Mouse (Mus musculus) cerebellum, adult (tissue): ENCODE measurements at regions not wholly inside any gene's neighbourhood (a gene's known extent, or its start where the extent isn't known, plus 50 kb on each side); places are given as distances from the start of the nearest gene placed in this dataset.

Experiments used
- ATAC-seq: cut with Nextera tagmentation; 2 replicates; pipeline ENCODE4 v1.9.2; 2017; ENCODE audit warnings: mild to moderate bottlenecking, moderate library complexity, mixed read lengths; ENCODE audit not compliant: insufficient number of reproducible peaks, low FRiP score, low TSS enrichment

DNA sequence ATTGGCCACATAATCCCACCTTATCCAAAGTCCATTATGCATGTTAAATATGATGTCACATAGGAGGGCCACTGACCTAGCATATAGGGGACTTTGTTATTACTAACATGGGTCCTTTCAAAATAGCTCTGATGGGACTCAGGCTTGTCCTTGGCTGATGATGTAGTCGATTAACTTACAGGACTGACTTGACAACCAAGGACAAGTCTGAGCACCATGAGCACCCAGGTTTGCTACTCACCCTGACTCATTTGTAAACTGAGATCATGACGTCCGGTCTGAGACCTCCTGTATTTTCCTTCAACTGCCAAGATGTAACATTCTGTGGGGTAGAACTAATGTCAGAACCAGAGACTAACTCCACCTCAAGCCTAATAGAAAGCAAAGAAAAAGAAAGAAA is 159.3 kb upstream of the 4933402D24Rik start:
- no peak for ATAC-seq

DNA sequence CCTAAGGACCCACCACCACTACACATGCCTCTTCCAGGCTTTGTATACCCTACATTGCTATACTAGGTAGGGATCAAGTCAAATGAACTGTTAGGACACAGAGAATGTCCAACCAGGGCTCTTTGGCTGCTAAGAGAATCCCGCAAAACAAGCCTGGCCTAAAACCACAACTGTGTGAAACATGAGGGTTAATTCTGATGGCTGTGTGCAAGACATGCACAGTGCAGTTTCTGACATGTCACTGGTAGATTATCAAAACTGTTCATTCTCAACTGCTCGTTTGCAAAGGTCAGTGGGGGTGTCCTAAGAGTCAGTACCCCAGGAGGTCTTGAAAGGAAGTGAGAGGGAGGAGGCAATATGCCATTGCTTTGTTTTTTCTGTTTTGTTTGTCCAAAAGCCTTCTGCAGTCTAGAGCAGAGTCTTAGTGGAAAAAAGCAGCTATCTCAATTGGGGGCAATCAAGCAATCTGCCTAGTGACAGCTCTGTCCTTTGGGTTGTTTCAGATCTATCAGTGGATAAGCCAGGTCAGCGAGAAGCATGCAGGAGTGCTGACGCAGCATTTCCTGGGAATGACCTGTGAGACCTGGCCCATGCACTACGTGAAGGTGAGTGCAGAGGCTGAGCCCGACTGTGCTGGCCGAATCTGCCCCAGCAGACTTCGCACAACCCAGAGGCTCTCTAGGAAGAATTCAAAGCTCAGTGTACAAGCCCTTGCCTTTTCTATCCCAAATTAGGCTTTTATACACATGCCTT is 151.3 kb upstream of the 4933402D24Rik start:
- ATAC-seq = no peak

DNA sequence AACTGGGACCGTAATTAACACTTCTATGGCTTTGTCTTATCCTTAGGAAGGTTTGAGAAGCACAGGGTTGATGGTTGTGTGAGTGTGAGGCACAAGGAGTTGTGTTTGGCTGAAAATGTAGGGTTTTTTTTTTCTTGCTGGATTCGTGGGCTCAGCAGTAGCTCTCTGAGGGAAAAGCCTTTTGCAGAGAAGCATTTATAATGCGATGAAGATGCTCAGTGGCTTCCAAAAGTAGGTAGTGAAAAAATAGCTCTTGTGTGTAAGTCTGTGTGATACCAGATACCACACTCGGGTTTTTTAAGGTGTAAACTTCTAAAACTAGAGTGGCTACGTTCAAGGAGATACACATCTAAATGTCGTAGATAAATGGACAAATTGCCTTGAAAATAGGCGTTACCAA is 149.1 kb upstream of the 4933402D24Rik start:
- ATAC-seq = no peak

DNA sequence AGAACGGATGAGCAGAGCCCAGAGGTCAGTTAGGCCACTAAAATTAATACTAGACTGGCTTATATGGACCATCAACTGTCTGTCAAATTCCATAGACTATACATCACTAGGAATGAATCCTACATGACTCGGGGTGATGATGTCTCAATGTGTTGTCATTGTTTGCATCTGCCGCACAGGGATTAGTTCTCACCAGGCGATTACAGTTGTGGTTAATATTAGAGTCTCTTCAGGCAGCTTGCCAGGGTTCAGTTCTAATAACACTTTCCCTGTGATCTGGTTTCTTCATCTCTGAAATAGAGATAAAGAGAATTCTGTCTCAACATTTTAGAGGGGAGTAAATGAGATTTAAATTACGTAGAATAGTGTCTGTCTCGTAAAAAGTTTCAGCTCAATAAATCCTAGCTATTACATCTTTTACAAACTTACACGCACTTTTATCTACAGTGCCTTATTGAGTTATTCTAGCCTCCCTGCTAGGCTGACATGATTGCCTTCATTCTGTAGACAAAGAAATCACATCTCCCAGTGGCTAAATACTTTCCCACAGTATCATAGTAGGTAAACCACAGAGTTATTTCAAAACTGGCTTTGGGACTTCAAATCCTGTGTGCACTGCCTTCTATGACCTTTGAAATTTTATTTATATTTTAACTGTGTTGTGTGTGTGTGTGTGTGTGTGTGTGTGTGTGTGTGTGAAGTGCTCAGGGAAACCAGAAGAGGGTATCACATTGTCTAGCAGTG is 148.0 kb upstream of the 4933402D24Rik start:
- ATAC-seq = no peak

DNA sequence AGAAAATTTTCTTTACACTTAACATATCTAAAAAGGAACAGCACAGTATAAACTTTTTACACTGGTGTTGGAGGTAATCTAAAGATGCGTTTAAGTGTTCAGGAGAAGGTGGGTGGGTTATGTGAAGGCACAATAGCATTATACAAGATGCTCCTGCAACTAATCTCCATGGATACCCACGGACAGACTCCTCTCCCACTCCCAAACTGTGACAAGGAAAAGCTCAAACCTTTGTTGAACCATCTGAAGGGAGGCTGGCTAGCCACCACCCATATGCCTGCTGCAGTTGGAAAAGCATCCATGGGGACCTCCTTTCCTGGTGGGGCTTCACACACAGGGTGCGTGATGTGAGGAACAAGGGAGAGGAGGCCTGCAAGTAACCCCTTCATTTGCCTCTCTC is 141.7 kb upstream of the 4933402D24Rik start:
- no peak for ATAC-seq

DNA sequence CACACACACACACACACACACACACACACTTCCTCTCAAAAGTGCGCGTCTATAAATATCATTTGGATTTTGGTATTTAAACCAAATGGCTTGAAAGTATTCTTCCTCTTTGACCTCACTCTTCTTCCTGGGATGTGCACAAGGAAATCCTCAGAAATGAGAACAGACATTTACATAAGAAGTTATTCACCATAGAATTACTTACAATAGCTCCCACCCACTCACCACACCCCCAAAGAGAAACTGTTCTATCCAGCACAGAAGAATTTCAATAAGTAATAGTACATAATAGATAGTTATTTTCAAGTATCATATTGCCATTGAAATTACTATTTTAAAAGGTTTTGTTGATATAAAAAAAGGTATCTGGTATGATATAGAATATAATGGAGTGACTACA is 140.1 kb upstream of the 4933402D24Rik start:
- no peak for ATAC-seq

DNA sequence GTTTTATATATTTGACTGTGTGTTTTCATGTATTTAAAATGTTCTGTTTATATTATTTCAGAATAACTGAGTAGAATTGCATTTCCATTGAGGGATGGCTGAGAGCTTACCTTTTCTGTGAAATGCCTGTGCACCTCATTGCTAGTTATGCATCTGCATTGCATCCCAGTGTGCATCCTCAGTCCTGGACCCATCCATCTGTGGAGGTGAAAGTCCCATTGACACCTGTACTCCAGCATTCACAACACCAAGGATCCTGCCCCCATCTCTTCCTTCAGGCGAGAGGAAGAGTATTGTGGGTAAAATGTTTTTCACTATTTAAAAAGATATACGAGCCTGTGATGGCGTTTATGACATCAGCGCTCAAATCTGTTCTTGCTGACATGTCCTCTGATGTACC is 134.6 kb upstream of the 4933402D24Rik start:
- ATAC-seq = no peak

DNA sequence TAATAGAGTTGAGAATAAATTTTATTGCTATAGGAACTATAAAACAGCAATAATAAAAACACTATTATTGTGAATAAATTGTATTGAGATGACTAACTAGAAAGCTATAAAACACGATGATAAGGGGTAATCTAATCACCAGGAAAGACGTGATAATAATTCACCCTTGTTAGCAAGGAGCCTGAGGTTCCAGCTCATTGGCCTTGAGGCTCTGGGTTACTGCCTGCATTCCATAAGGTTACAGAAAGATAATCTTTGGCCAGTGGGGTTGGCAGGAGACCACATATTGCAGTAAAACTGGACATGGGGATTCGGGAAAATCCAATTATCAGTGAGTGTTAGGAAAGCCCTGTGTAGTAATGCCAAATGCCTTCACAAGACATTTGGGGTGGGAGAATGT is 134.1 kb upstream of the 4933402D24Rik start:
- no peak for ATAC-seq

DNA sequence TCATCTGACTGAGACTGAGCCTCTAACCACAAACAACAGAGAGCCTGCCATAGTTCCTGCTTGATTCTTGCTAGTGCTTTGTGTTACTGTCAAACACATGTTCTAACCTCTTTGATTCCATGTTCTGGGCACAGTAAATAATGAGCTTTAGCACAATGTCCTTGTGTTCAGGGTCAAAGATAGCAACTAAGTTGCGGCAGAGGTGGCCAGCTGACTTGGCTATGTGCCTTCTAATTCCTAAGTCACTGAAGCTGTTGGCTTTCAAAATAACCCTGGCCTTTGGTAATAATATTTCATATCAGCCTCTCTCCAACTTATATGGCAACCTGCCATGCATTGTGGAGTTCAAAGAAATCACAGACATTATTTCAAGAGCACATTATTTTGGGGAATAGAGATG is 133.3 kb upstream of the 4933402D24Rik start:
- ATAC-seq = no peak

DNA sequence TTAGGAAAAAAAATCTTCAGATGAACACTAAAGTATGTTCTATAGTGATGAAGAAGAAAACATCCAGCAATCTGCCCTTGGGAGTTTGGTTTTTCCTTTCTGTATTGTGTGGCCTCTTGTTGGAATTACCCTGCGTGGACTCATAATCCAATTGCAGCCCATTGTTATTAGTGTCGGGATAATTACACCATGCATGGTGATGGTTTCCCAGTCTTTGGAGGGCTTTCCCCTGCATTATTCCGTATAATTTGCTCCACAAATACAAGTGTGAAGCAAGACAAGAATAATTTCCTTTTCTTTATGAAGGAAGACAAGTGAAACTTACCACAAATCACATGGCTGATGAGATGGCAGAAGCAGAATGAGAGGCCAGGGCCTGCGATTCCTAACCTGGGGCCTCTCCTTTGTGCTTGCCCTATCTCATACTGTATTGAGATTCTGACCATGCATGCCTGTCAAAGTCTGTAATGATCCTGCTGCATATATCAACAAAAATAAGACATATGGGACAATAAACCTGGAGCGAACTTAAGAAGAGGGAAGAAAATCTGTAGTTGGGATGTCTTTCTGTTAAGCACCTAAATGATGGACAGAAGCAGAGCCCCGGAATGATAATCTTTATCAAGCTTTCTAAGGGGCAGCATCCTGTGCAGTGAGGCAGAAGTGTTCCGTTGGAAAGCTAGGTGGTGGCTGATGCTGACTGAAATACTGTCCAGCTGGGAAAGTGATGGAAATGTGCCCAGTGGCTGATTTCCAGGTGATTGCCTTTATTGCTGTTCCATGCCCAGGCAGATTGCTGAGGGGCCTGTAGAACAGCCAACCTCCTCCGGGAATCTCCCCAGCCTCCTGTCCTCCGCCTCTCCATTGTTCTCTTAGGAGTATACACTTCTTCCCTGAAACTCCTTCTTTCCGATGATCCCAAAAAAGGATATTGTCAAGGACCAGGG is 130.8 kb upstream of the 4933402D24Rik start:
- ATAC-seq = peak; percentile 61; the same call in 1 of the 2 replicates

DNA sequence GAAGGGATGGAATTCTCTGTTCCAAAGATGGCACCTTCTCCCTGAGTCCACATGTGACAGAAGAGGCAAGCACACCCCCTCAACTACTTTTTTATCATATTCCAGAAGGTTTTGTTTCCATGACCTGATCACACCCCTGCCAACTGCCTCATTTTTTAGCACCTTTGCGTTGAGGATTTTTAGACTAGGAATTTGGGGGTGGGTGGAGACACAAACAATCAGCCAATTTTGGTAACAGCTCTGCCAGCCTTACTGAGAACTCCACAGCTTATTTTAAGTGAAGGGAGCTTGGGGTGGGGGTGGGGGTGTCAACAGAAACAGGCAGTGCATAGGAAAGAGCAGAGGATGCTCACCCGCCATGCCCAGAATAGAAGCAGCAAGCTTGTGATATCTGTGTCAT is 129.7 kb upstream of the 4933402D24Rik start:
- no peak for ATAC-seq

DNA sequence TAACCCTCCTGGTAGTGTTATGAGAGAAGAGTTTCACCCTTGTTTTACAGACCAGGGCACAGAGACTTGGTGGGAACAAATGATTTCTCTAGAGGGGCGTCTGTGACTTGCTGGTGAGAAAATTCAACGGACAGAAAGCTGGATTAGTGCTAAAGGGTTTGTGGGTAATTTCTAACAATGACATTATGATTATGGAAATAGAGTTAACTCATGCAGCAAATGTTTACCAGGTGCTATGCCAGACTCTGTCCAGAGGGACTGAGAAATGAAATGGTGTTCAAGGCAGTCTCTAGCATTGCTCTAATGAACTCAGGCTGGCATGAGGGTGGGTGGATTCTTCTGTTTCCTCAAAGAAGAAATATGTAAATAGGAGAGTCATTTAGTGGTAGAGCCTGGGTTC is 128.5 kb upstream of the 4933402D24Rik start:
- no peak for ATAC-seq

DNA sequence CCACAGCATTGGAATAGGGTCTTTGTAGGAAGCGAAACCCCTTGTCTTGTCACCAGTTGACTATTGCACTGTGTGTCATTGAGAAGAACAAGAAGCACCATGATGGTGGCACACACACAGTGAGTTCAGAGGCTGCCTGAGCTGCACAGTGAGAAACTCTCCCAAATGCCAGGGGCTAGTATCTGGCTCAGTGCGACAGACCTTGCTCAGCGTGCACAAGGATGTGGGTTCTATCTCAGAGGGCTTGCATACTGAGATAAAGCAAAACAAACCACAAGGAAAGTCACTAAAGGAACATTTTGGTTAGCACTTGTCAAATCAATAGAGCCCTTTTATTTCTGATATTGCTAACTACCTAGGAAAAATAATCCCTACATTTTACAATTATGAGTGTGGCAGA is 110.5 kb upstream of the 4933402D24Rik start:
- ATAC-seq = no peak

DNA sequence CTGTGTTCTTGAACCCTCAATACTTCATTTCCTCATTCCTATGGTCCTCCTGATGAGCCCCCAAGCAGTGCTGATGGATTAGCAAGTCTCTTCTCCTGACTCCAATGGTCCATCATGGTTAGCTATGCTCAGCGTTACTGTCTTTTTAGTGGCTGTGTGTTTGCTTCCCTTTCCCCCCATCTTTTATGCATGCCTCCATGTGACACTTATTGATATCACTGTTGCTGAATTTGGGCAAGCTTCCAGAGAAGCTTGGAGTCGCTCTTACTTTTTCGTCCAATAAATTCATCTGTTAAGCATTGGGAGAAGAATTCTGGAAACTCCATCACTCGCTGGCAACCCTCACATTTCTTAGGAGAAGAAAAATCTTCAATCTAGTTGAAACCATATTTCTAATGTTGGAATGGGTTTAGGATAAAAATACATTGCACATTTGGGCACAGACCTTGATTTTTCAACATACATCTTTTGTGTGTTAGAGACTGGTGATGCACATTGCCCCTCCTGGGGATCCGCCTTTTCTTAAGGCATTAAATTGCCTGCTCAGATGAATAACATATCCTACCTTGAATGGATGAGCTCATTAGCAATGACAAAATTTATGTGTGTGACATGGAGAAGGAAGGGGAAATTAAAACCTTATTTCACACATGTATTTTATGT is 107.7 kb upstream of the 4933402D24Rik start:
- no peak for ATAC-seq

DNA sequence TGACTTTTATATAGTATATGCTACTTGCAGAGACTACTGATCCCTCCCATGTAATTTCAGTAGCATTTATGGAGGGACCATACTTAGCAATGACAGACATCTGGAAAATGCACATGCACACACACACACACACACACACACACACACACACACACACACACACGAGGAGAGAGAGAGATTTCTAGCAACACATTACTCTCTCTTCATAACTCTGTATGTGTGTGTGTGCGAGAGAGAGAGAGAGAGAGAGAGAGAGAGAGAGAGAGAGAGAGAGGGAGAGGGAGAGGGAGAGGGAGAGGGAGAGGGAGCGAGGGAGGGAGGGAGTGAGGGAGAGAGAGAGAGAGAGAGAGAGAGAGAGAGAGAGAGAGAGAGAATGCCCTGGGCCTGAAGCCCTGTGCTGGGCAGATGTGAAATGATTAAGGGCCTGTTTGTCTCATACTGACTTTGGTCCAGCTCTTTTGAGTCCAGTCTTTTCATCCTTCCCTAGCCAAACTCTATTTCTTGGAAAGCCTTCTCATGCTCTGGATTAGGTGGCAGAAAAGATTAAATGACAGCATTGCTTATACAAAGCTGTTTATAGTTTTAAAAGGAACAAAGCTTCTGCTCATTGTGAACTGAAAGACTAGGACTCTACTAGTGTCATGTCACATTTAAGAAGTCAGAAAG is 106.4 kb upstream of the 4933402D24Rik start:
- ATAC-seq = no peak

DNA sequence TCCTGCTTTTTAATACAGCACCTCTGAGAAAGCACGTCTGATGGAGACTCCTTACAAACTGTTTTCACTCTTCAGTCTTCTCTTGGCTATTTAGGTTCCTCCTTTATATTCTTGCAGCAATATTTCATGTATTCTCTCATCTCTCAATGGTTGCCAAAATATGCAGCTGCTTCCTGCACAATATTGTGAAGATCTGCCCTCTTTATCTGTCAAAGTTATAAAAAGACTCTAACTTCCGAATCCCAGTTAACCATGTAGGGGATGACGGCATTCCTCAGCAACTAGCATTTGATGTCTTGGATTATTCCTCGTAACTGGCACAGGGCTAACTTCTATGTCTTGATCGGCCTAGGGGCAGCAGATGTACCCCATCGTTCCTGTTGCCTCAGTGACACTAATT is 102.8 kb upstream of the 4933402D24Rik start:
- ATAC-seq = no peak

DNA sequence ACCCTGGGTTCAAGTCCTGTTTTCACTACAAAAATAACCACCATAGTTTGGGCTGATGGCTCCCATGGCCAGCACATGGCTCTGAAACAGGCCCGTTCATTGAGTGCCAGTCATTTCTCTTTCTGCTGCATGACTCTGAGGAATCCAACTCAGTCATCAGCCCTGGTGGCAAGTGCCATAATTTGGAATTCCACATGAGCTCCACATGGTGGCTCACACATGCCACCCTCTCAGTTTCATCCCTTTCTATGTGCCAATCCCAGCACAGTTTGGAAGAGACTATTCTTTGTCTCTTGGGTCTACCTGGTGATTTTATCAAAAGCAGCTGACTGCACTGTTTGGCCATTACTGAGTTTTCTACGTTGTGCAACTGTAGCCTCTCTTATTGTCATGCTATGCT is 100.3 kb upstream of the 4933402D24Rik start:
- ATAC-seq = peak; percentile 66; the same call in 1 of the 2 replicates

DNA sequence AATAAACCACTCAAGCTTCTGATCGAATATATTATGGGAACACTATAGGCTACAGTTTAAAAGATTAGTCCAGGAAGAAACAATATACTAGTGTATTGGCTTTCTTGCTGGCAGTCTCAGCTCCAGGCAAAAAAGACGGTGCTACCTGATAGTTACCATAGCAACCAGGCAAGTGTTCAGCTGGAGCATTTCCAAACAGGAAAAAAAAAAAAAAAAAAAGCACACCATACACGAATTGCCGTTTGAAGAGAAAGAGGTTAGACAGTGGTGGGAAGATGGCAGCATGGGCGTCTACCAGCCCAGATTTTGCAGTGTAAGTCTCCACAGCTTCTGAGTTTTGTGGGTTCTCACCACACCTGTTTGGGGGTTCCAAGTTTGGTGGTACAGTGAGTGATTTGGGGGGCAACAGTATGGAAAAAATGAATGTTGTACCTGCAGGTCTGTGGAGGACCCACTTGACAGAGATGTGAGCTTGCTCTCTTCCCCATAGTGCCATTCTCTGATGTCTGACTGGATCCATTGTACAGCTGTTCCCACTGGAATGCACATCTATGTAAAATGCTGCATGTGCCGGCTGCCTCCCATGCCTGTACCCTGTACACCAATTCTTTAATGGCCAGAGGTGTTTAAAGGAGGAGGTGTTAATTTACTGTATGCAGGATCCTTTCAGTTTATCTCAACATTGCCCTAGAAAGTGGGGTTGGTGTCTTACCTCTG is 89.0 kb upstream of the 4933402D24Rik start:
- ATAC-seq = no peak

DNA sequence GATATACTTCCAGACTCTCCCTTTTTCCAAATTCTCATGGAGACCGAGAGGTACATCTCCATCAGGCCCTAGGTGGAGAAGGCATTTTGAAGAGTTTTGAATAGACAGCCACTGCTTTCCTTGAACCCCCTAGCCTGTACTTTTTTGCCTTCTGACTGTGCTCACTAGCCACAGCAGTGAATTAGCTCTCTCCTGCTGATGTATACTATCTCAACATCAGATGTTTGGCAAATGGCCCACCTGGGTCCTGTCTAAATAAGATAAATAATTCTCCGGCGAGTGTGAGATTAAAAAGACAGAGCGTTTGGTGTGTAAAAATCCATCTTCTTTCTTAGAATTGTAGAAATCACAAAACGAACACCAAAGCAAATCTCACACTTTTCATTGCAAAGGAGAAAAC is 88.4 kb upstream of the 4933402D24Rik start:
- no peak for ATAC-seq
